6 mouse cellular contexts compared by ENCODE assay signal in the genomic region with DNA sequence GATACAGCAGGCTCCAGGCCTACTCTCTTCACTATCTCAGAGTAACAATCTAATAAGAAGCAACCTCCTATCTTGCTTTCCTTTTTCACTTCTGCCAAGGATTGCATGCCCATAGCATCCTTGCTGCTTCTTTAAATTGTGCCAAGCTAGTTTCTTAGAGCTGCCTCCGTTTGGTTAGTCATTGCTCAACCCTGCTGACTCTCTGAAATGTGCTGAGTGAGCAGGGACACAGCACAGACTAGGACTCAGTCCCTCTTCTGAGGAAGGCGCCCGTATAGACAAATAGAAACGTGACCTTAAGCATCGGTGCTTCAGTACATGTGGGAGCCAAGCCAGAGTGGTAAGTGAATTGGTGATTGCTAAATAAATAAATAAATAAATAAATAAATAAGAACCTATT.
"Had no signal": no experiment of that assay in that cellular context is flagged by ENCODE, and none has a peak within 500 bp of the region (broad histone marks: within the 10 kb centered on the region; RNA-seq: fewer than 3 reads in every experiment).

No protein-coding gene starts in this region.

- DNase-seq: lung, adult 2 months; retina, postnatal 1 day; right cerebral cortex, postnatal 4 days; spleen, adult 18-20 months; thymus, adult 18-20 months; thymus, postnatal 14 days had no signal
